Mouse (Mus musculus) cerebellum, postnatal 4 days (tissue): ENCODE results near the gene Icam1.

Experiments used
- DNase-seq, 2 experiments: peaks; one replicate each; pipeline ENCODE4 v3.0.0; 2022; ENCODE audit warnings: low spot score in 2 of 2, mixed read lengths in 1 of 2

The Icam1 gene

DNA sequence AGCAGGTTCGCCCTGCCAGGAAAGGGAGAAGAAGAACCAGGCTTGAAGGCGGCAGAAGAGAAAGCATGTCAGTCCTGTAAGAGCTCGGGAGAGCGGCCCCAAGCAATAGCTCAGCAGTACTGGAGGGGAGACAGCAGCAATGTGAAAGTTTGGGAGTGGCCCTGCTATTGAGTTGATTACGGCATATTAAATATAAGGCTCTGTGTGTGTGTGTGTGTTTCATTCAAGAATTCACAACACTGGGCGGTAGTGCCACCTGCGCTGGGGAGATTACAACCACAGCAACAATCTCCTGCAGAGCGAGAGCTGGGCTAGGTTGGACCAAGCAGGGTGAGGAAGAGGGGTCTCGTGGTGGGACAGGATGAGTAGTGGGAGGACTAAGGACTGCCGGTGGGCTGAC is 35.8 kb downstream of the Icam1 start:
- no peak for DNase-seq

DNA sequence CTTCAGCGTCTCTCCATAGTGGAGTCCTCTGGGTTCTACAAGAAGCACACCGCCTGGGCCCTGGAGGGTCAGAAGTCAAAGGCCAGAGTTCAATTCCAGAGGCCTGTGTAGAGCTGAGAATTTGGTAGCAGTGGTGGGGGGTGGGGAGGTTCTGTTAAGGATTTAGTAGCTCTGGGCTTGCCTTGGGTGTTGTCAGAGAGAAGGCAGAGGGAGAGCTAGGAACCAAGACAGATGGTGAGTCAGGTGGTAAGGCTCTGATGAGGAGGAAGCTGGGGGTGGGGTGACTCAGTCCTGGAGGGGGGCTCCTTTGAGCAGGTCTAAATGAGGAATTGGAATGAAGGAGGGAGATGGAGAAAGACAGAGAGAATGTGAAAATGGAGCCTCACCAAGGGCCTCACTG is 47.1 kb downstream of the Icam1 start:
- no peak for DNase-seq

DNA sequence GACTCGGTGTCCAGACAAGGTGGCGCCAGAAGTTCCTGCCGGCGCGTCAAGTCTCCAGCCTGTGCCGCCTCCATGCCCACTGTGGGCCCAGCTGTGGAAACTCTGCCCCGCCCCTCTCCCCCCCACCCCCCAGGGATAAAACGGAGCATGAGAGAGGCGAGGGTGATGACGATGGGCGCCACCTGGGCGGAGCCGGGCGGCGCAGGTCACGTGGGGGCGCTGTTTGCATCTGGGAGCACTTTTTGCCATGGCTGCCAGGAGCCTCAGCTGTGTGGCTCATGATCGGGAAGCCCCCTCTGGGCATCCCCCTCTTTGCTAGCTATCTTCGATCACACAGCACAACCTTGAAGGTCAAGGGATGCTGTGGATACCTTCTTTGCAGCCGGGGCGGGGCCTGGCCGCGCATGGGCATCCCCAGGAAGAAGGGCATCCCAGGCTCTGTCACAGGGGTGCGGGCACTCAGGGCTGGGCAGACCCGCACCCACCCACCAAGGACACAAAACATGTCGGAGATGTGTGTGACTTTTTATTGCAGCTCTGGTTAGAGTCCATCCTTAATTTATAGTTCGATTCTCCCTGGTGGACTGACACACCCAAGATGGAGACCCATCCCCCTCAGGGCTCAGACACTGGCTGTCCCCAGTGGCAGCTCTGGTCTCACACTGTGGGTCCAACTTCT is 51.4 kb downstream of the Icam1 start, which contains the start of gene Zglp1:
TSS of gene Zglp1 (minus strand) at position 88 of the 679 bp plus-strand sequence.
- DNase-seq: no peak

DNA sequence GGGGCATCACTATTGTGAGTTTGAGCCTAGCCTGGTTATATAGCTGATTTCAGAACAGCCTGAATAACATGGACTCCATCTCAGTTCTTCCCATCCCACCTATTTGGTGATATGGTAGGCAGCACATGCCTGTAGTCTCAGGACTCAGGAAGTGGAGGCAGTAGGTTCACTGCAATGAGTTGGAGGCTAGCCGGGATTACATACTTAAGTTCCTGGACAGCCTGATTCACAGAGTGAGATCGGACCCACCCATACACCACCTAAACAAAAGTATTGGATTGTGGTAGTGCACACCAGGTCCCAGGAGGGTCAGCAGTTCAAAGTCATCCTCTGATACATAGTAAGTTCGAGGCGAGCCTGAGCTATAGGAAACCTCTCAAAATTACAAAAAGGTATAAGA is 56.9 kb downstream of the Icam1 start:
- DNase-seq: no peak

DNA sequence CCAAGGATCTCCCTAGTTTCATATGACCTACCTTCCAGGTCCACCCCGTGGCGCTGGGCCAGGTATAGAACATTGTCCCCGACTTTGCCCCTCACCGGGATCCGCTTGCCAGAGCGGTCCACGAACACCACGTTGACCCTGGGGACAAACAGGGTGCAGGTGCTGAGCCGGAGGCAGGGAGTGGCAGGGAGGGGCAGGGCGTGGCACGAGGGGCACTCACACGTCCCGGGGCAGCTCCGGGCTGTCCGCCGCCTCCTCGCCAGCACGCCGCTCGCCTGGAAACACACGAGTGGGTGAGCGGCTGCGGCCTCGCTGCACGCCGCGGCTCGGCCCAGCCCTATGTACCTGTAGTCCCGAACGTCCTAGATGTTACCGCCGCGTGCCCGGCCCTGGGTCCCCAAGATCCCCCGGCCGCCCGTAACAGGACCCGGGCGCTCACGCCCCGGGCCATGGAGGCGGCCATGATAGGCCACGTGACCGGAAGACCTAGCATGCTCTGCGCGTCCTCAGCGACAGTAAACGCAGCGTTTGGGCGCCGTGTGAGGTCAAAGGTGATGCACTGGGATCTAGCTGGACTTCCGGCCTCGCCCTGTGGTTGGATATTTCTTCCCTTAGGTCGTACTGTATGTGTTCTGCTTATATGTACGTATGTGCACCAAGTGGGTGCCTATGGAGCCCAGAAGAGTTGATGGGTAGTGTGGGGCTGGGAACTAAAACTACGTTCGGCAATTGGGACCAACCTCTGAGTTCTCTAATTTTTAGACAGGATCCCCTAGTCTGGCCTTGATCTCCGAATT is 57.5 kb downstream of the Icam1 start, which contains the start of the genes Gm49373 and Fdx1l:
TSS of gene Gm49373 (minus strand) at position 53 of the 797 bp plus-strand sequence.
TSS of gene Fdx1l (minus strand) at position 571 of the 797 bp plus-strand sequence.
- DNase-seq: peak; percentile 71 to 87

DNA sequence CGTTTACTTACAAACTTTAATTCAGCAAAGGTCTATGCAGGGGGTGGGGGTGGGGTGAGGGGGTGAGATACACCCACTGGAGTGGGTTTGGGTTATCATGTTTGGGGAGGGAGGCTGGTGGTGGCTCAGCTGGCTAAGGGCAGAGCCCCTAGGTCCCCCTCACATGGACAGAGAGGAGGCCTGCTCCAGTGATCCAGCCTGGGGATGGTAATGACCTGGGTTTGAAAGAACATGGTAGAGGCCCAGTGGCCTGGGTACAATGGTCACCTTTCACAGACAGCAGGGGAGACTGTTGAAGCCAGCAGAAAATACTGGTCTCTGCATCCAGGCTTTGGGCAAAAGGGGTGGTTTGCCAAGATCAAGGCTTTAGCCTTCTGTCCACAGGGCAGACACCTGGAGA is 58.4 kb downstream of the Icam1 start:
- no peak for DNase-seq

DNA sequence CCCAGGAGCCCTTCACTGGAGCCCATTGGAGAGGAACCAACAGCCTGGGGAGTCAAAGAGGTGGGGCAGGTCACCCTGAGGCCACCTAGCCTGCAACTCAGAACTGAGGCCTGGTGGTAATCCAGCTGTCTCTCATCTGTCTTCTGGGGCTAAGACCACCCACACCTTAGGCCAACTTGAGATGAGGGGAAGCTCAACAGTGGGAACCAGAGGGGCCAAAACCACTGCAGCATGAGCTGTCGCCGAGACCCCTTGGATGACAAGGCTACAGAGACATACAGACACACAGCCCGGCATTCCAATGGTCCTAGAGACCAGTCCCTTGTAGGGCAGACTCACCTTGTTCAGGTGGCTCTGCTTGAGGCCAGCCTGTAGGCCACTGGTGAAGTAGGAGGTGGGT is 59.8 kb downstream of the Icam1 start:
- no peak for DNase-seq
